Mouse (Mus musculus): ENCODE data around the gene Psmd9. TPM values are rescaled to one million over a fixed set of nuclear protein-coding genes. Genes with fewer than 3 reads are reported as not detected.

The Psmd9 gene
- polyA plus RNA-seq, 1 experiment: 36.1 TPM

GRCm38 (mm10) chr5:123297830-123298229 lies 128.6 kb downstream of the Psmd9 start:
- DNase-seq (ENCODE audit: low read depth): no peak

DNA sequence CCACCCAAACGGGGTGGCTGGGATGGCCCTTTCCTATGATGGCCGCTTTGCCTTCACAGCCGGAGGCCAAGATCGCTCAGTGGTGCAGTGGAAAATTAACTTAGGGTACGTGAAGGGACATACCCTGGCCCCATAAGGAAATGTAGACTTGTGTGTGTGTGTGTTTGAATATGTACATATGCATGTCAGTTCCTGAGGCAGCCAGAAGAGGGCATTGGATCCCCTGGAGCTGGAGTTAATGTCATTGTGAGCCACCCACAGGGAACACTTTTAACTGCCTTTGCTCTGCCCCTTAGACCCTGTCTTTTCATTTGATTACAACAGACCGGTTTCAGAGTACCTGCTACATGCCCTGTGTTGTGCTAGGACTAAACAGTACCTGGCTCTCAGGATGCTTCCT lies 129.3 kb downstream of the Psmd9 start:
- DNase-seq (ENCODE audit: low read depth): no peak

Other genes with a start within 250 kb of the Psmd9 start
- gene Kdm2b, start 179.6 kb upstream of the Psmd9 start, polyA plus RNA-seq (2012; rRNA removed): 18.0 and 21.7 TPM in 2 replicates
- 43.4 and 44.0 TPM in 2 replicates for gene Orai1, start 154.3 kb upstream of the Psmd9 start, polyA plus RNA-seq (2012; rRNA removed)
- gene Morn3, start 122.4 kb upstream of the Psmd9 start, polyA plus RNA-seq (2012; rRNA removed): 1.4 and 4.0 TPM in 2 replicates
- 38.5 and 66.6 TPM in 2 replicates for gene Tmem120b, start 101.0 kb upstream of the Psmd9 start, polyA plus RNA-seq (2012; rRNA removed)
- 2.1 and 2.7 TPM in 2 replicates for gene Rhof, start 36.7 kb upstream of the Psmd9 start, polyA plus RNA-seq (2012; rRNA removed)
- gene Setd1b, start 27.2 kb upstream of the Psmd9 start, polyA plus RNA-seq (2012; rRNA removed): 3.5 and 9.3 TPM in 2 replicates
- gene Hpd, start 13.3 kb downstream of the Psmd9 start, polyA plus RNA-seq (2012; rRNA removed): 0.34 and 4.3 TPM in 2 replicates
- gene Wdr66, start 82.7 kb downstream of the Psmd9 start, polyA plus RNA-seq (2012; rRNA removed): 2.5 and 3.0 TPM in 2 replicates
- 10.2 and 14.7 TPM in 2 replicates for gene Bcl7a, start 174.4 kb downstream of the Psmd9 start, polyA plus RNA-seq (2012; rRNA removed)
- 33.4 and 37.9 TPM in 2 replicates for gene Mlxip, start 225.4 kb downstream of the Psmd9 start, polyA plus RNA-seq (2012; rRNA removed)

All from gonadal fat pad, adult 2 months (tissue).